Mouse (Mus musculus) central nervous system, embryonic 14 days (tissue): ENCODE measurements around the gene Adcy3. TPM values are rescaled to one million over a fixed set of nuclear protein-coding genes. Genes with fewer than 3 reads are reported as not detected.

Experiments
- polyA plus RNA-seq: library from polyadenylated mRNA; depleted of rRNA; stranded (reverse); fragments of >200 nt; gene quantifications from 2 replicates; pipeline ENCODE4 v1.2.3, GENCODE M21; 2012; rRNA removed

Gene Adcy3
- polyA plus RNA-seq = 8.8 and 10.7 TPM in 2 replicates

DNA sequence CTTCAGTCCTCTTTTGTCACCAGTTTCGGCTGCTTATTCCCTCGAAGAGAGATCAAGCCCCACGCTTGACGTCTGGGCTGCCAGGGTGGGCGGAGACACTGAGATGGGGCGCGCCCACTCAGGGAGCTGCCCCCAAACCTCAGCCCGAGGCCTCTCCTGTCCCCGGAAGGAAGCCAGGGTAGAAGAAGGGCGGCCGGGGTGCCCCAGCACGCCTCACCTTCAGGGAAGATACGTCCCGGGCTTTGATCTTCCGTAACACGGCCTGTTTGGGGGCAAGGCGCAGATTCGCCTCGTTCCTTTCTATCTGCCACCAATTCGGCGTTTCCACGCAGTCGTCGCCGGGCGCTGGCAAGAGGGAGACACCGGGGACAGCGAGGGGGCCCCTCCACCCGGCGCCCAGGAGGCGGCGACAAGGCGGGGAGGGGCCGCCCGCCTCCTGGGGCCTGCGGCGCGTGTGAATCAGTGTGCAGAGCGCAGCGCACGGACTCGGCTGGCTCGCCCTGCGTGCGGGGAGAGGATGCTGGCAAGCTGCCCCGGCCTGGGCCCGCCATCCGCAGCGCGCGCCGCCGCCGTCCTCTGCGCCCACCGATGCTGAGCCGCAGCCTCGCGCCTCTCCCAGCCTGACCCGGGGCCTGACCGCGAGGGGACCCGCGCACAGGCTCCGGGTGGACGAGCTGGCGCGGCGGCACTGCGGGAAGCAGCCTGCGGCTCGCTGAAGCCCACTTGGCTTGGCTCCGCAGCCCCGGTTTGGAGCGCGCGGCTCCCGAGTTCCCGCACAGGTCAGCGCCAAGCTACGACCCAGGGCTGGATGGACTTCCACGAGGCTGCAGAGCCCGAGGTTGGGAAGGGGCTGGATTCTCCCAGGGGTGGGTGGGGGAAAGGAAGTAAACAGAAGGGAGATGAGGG, at the start of gene Adcy3:
Gene Adcy3 (plus strand): TSS at position 163 of the 906 bp plus-strand sequence.

DNA sequence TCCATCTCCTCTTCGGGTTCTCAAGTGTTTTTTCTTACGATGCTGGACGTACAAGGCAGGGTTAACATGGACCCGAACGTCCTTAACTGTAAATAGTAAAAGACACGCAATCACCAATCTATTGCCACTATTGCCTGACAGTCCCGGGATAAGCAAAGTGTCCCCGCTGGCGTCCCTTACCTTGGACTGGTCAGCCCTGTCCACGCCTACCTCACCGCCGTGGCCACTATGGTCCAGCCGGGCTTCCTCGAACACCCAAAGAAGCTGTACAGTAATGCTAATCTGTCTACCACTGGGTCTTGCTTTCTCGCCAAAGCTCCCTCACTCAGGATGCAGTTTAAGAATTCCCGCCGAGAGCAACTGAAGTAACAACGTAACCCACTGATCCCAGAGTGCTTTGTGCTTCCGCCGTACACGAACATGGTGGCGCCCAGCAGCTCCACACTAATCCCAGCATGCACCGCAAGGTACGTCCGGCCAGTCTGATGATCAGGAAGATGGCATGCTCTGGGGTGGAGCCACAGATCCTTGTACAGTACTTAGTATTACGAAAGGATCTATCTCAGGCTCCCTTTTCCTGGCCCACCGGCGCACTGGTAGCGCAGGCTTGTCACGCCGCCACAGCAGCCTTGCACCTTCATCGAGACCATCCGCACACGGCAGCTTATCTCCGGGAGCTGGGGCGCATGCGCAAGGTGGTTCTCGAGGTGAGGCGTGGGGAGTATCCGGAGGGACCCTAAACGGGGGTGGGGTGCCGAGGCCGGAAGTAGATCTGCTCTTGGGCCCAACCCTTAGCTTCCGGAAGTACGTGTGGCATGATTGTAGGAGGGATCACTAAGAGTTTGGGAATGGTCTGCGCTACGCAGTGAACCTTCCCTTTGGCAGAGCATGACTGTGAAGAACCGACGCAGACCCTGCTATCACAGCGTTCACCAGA, 100.9 kb downstream of the Adcy3 start, which contains the start of the genes Ptrhd1 and Cenpo:
Gene Ptrhd1 (plus strand): TSS at position 456 of the 937 bp plus-strand sequence.
Gene Cenpo (minus strand): TSS at position 723 of the 937 bp plus-strand sequence.

Other genes with a start within 250 kb of the Adcy3 start
- 7.3 and 17.1 TPM in 2 replicates for gene Pomc, start 178.2 kb upstream of the Adcy3 start, polyA plus RNA-seq
- gene Efr3b, start 94.2 kb upstream of the Adcy3 start, polyA plus RNA-seq = 35.6 and 36.4 TPM in 2 replicates
- gene Dnajc27, start 50.5 kb upstream of the Adcy3 start, polyA plus RNA-seq = 18.9 and 19.1 TPM in 2 replicates
- 5.5 and 6.1 TPM in 2 replicates for gene Ptrhd1, start 100.9 kb downstream of the Adcy3 start, polyA plus RNA-seq
- 16.8 and 17.5 TPM in 2 replicates for gene Cenpo, start 101.2 kb downstream of the Adcy3 start, polyA plus RNA-seq